Mouse (Mus musculus): ENCODE measurements at regions not wholly inside any gene's neighbourhood (a gene's known extent, or its start where the extent isn't known, plus 50 kb on each side); places are given as distances from the start of the nearest gene placed in this dataset.

- no peak for TF ChIP-seq GATA4 (IDR thresholded peaks at IDR 0.05; ENCODE audit: insufficient replicate concordance, low read length)
Measured at GRCm38 (mm10) chr12:79950579-79951112, 162.2 kb downstream of the Zfp36l1 start.

GRCm38 (mm10) chr12:79949101-79949824, 163.6 kb downstream of the Zfp36l1 start:
- TF ChIP-seq GATA4 (IDR thresholded peaks at IDR 0.05; ENCODE audit: insufficient replicate concordance, low read length): no peak

- TF ChIP-seq GATA4 (IDR thresholded peaks at IDR 0.05; ENCODE audit: insufficient replicate concordance, low read length): no peak
Measured at GRCm38 (mm10) chr12:79947574-79947973, 165.2 kb downstream of the Zfp36l1 start.

- no peak for TF ChIP-seq GATA4 (IDR thresholded peaks at IDR 0.05; ENCODE audit: insufficient replicate concordance, low read length)
Measured at GRCm38 (mm10) chr12:79946777-79947176, 166.0 kb downstream of the Zfp36l1 start.

- TF ChIP-seq GATA4 (IDR thresholded peaks at IDR 0.05; ENCODE audit: insufficient replicate concordance, low read length): no peak
Measured at GRCm38 (mm10) chr12:79945899-79946298, 166.9 kb downstream of the Zfp36l1 start.

GRCm38 (mm10) chr12:79944714-79945493, 167.9 kb downstream of the Zfp36l1 start:
- peak; percentile 35; the same call in 1 of the 2 replicates for TF ChIP-seq GATA4 (IDR thresholded peaks at IDR 0.05; ENCODE audit: insufficient replicate concordance, low read length)

GRCm38 (mm10) chr12:79944090-79944489, 168.7 kb downstream of the Zfp36l1 start:
- TF ChIP-seq GATA4 (IDR thresholded peaks at IDR 0.05; ENCODE audit: insufficient replicate concordance, low read length): no peak

- TF ChIP-seq GATA4 (IDR thresholded peaks at IDR 0.05; ENCODE audit: insufficient replicate concordance, low read length): no peak
Measured at GRCm38 (mm10) chr12:79942563-79943131, 170.2 kb downstream of the Zfp36l1 start.

- TF ChIP-seq GATA4 (IDR thresholded peaks at IDR 0.05; ENCODE audit: insufficient replicate concordance, low read length): no peak
Measured at GRCm38 (mm10) chr12:79941828-79942227, 171.0 kb downstream of the Zfp36l1 start.

- TF ChIP-seq GATA4 (IDR thresholded peaks at IDR 0.05; ENCODE audit: insufficient replicate concordance, low read length): no peak
Measured at GRCm38 (mm10) chr12:79939436-79939835, 173.4 kb downstream of the Zfp36l1 start.

- TF ChIP-seq GATA4 (IDR thresholded peaks at IDR 0.05; ENCODE audit: insufficient replicate concordance, low read length): no peak
Measured at GRCm38 (mm10) chr12:79937876-79938275, 174.9 kb downstream of the Zfp36l1 start.

- TF ChIP-seq GATA4 (IDR thresholded peaks at IDR 0.05; ENCODE audit: insufficient replicate concordance, low read length): peak; percentile 59; the same call in 1 of the 2 replicates
Measured at GRCm38 (mm10) chr12:79936698-79937097, 176.1 kb downstream of the Zfp36l1 start.

GRCm38 (mm10) chr12:79934091-79934490, 178.7 kb downstream of the Zfp36l1 start:
- no peak for TF ChIP-seq GATA4 (IDR thresholded peaks at IDR 0.05; ENCODE audit: insufficient replicate concordance, low read length)

- TF ChIP-seq GATA4 (IDR thresholded peaks at IDR 0.05; ENCODE audit: insufficient replicate concordance, low read length): no peak
Measured at GRCm38 (mm10) chr12:79932905-79933304, 179.9 kb downstream of the Zfp36l1 start.

- TF ChIP-seq GATA4 (IDR thresholded peaks at IDR 0.05; ENCODE audit: insufficient replicate concordance, low read length): no peak
Measured at GRCm38 (mm10) chr12:79931455-79931854, 181.4 kb downstream of the Zfp36l1 start.

- no peak for TF ChIP-seq GATA4 (IDR thresholded peaks at IDR 0.05; ENCODE audit: insufficient replicate concordance, low read length)
Measured at GRCm38 (mm10) chr12:79929846-79930245, 183.0 kb downstream of the Zfp36l1 start.

All from liver, adult (tissue).